Mouse (Mus musculus): Measurements from ENCODE around the gene Zfpm1. TPM values are rescaled to one million over a fixed set of nuclear protein-coding genes. Genes with fewer than 3 reads are reported as not detected.

Gene Zfpm1
- polyA plus RNA-seq, 1 experiment: not detected

- peaks cover 7% of the 10 kb centered on the region; the same call in 1 of the 2 replicates for H3K4me1 ChIP-seq (ENCODE audit: control insufficient read depth, insufficient read depth, low read length)
- no peak overlapping the region for H3K4me3 ChIP-seq (ENCODE audit: insufficient read depth, low read depth, low read length)
- H3K27ac ChIP-seq (ENCODE audit: insufficient read depth, low read depth, low read length): no peak overlapping the region
- 82% methylated on average over 2 of the region's 2 CpGs for WGBS
- TF ChIP-seq CTCF (IDR thresholded peaks at IDR 0.05; ENCODE audit: insufficient read depth, low read depth, low read length) (no peak), POLR2A (IDR thresholded peaks at IDR 0.05; ENCODE audit: insufficient read depth, low read depth, low read length) (no peak)
Observed at GRCm38 (mm10) chr8:122325196-122325595, 43.3 kb downstream of the Zfpm1 start.

- H3K4me3 ChIP-seq (ENCODE audit: insufficient read depth, low read depth, low read length): no peak overlapping the region
- no peak for TF ChIP-seq POLR2A (IDR thresholded peaks at IDR 0.05; ENCODE audit: insufficient read depth, low read depth, low read length)
- no peak for TF ChIP-seq CTCF (IDR thresholded peaks at IDR 0.05; ENCODE audit: insufficient read depth, low read depth, low read length)
- peaks cover 2% of the 10 kb centered on the region; the same call in 1 of the 2 replicates for H3K4me1 ChIP-seq (ENCODE audit: control insufficient read depth, insufficient read depth, low read length)
- H3K27ac ChIP-seq (ENCODE audit: insufficient read depth, low read depth, low read length): no peak overlapping the region
- WGBS: 75% methylated on average over 14 of the region's 14 CpGs
Observed at GRCm38 (mm10) chr8:122326114-122326542, 44.2 kb downstream of the Zfpm1 start.

- TF ChIP-seq POLR2A (IDR thresholded peaks at IDR 0.05; ENCODE audit: insufficient read depth, low read depth, low read length) (no peak), CTCF (IDR thresholded peaks at IDR 0.05; ENCODE audit: insufficient read depth, low read depth, low read length) (no peak)
- no peaks in the 10 kb centered on the region; the same call in 1 of the 2 replicates for H3K4me1 ChIP-seq (ENCODE audit: control insufficient read depth, insufficient read depth, low read length)
- H3K27ac ChIP-seq (ENCODE audit: insufficient read depth, low read depth, low read length): no peak overlapping the region
- 80% methylated on average over 8 of the region's 8 CpGs for WGBS
- no peak overlapping the region for H3K4me3 ChIP-seq (ENCODE audit: insufficient read depth, low read depth, low read length)
Observed at GRCm38 (mm10) chr8:122329072-122329471, 47.1 kb downstream of the Zfpm1 start.

- Histone ChIP-seq H3K27ac (ENCODE audit: insufficient read depth, low read depth, low read length) (no peak overlapping the region), H3K4me3 (ENCODE audit: insufficient read depth, low read depth, low read length) (no peak overlapping the region), H3K4me1 (ENCODE audit: control insufficient read depth, insufficient read depth, low read length) (no peaks in the 10 kb centered on the region)
- no peak for TF ChIP-seq POLR2A (IDR thresholded peaks at IDR 0.05; ENCODE audit: insufficient read depth, low read depth, low read length)
- no peak for TF ChIP-seq CTCF (IDR thresholded peaks at IDR 0.05; ENCODE audit: insufficient read depth, low read depth, low read length)
- 91% methylated on average over 22 of the region's 22 CpGs for WGBS
Observed at GRCm38 (mm10) chr8:122329553-122330239, 47.8 kb downstream of the Zfpm1 start.

GRCm38 (mm10) chr8:122330446-122331133 lies 48.6 kb downstream of the Zfpm1 start:
- H3K4me1 ChIP-seq (ENCODE audit: control insufficient read depth, insufficient read depth, low read length): peaks cover 4% of the 10 kb centered on the region
- whole genome bisulfite sequencing: 89% methylated on average over 12 of the region's 12 CpGs
- no peak overlapping the region for H3K4me3 ChIP-seq (ENCODE audit: insufficient read depth, low read depth, low read length)
- H3K27ac ChIP-seq (ENCODE audit: insufficient read depth, low read depth, low read length): no peak overlapping the region
- TF ChIP-seq CTCF (IDR thresholded peaks at IDR 0.05; ENCODE audit: insufficient read depth, low read depth, low read length) (no peak), POLR2A (IDR thresholded peaks at IDR 0.05; ENCODE audit: insufficient read depth, low read depth, low read length) (no peak)

GRCm38 (mm10) chr8:122331134-122331523 lies 49.2 kb downstream of the Zfpm1 start:
- no peak for TF ChIP-seq POLR2A (IDR thresholded peaks at IDR 0.05; ENCODE audit: insufficient read depth, low read depth, low read length)
- H3K4me1 ChIP-seq (ENCODE audit: control insufficient read depth, insufficient read depth, low read length): peaks cover 9% of the 10 kb centered on the region
- H3K27ac ChIP-seq (ENCODE audit: insufficient read depth, low read depth, low read length): no peak overlapping the region
- H3K4me3 ChIP-seq (ENCODE audit: insufficient read depth, low read depth, low read length): no peak overlapping the region
- WGBS: 89% methylated on average over 3 of the region's 3 CpGs

GRCm38 (mm10) chr8:122332753-122333506 lies 51.0 kb downstream of the Zfpm1 start:
- H3K27ac ChIP-seq (ENCODE audit: insufficient read depth, low read depth, low read length): no peak overlapping the region
- WGBS: 74% methylated on average over 6 of the region's 6 CpGs
- H3K4me1 ChIP-seq (ENCODE audit: control insufficient read depth, insufficient read depth, low read length): peaks cover 17% of the 10 kb centered on the region
- H3K4me3 ChIP-seq (ENCODE audit: insufficient read depth, low read depth, low read length): no peak overlapping the region
- peak; percentile 98 for TF ChIP-seq CTCF (IDR thresholded peaks at IDR 0.05; ENCODE audit: insufficient read depth, low read depth, low read length)
- TF ChIP-seq POLR2A (IDR thresholded peaks at IDR 0.05; ENCODE audit: insufficient read depth, low read depth, low read length): no peak

GRCm38 (mm10) chr8:122333531-122333930 lies 51.6 kb downstream of the Zfpm1 start:
- Histone ChIP-seq H3K4me3 (ENCODE audit: insufficient read depth, low read depth, low read length) (no peak overlapping the region), H3K4me1 (ENCODE audit: control insufficient read depth, insufficient read depth, low read length) (peaks cover 17% of the 10 kb centered on the region), H3K27ac (ENCODE audit: insufficient read depth, low read depth, low read length) (no peak overlapping the region)
- no peak for TF ChIP-seq CTCF (IDR thresholded peaks at IDR 0.05; ENCODE audit: insufficient read depth, low read depth, low read length)
- 88% methylated on average over 7 of the region's 7 CpGs for WGBS

Data from olfactory bulb, adult 2 months (tissue).